11 mouse cellular contexts compared by ENCODE assay signal in genomic region chr4:140951861-140952641, GRCm38 (mm10). TPM values are rescaled to one million over a fixed set of nuclear protein-coding genes. Genes with fewer than 3 reads are reported as not detected.
DNase-seq lines count a peak whose midpoint lies in the region; ATAC-seq lines count a peak whose summit lies in the region.
"Had no signal": no experiment of that assay in that cellular context is flagged by ENCODE, and none has a peak within 500 bp of the region (broad histone marks: within the 10 kb centered on the region; RNA-seq: fewer than 3 reads in every experiment).

No protein-coding gene starts in this region.

- no peaks in the 10 kb centered on the region for H3K9me3 ChIP-seq in liver, embryonic 16.5 days (replicated peaks; ENCODE audit: control insufficient read depth, low read length)
- no peaks in the 10 kb centered on the region for H3K9me3 ChIP-seq in megakaryocyte, embryonic 14.5 days

- no peak for DNase-seq in liver
- peak; percentile 75 to 78 for DNase-seq in CD8-positive naive resting alpha-beta T cell, adult 2 months (ENCODE audit: low read depth in 2 of 2, low spot score in 2 of 2)
- DNase-seq in thymus, postnatal 14 days, result peak; percentile 56
- DNase-seq in adrenal gland, postnatal 25 days, result no peak
- DNase-seq in MN1 (ENCODE audit: low spot score), result no peak
- no peak for DNase-seq in right cerebral cortex, postnatal 4 days
- DNase-seq: kidney, postnatal 25 days had no signal

- ATAC-seq in liver, embryonic 16.5 days (ENCODE audit: low read depth), result no peak

- peaks cover 5% of the 10 kb centered on the region for H3K27me3 ChIP-seq in liver, embryonic 16.5 days (ENCODE audit: control insufficient read depth, insufficient read depth, low read depth, low read length)
- no peaks in the 10 kb centered on the region for H3K27me3 ChIP-seq in megakaryocyte, embryonic 14.5 days (replicated peaks)

- WGBS in liver, embryonic 16.5 days (ENCODE audit: insufficient replicate concordance), result 55% methylated on average over 18 of the region's 18 CpGs

- no peak overlapping the region for H3K4me3 ChIP-seq in liver, embryonic 16.5 days (ENCODE audit: low read depth, low read length)
- H3K4me3 ChIP-seq in megakaryocyte, embryonic 14.5 days (replicated peaks), result peak overlapping the region; percentile 47
- H3K4me3 ChIP-seq: left cerebral cortex, adult 2 months had no signal

- H3K4me2 ChIP-seq in liver, embryonic 16.5 days (ENCODE audit: low read depth, low read length), result no peak overlapping the region

- no peaks in the 10 kb centered on the region; the same call in 1 of the 2 replicates for H3K4me1 ChIP-seq in liver, embryonic 16.5 days (ENCODE audit: control insufficient read depth, low read depth, low read length)
- H3K4me1 ChIP-seq in megakaryocyte, embryonic 14.5 days, result peaks cover 63% of the 10 kb centered on the region

- H3K27ac ChIP-seq in liver, embryonic 16.5 days (ENCODE audit: low read length), result peak overlapping the region; percentile 33; the same call in 1 of the 2 replicates
- H3K27ac ChIP-seq: left cerebral cortex, adult 2 months; liver, embryonic 14.5 days had no signal

- H3K36me3 ChIP-seq in liver, embryonic 16.5 days (ENCODE audit: control insufficient read depth, insufficient read depth), result no peaks in the 10 kb centered on the region
- H3K36me3 ChIP-seq in megakaryocyte, embryonic 14.5 days (replicated peaks; ENCODE audit: low read length), result peaks cover 38% of the 10 kb centered on the region

- H3K9ac ChIP-seq in liver, embryonic 16.5 days (ENCODE audit: low read depth, low read length), result no peak overlapping the region
- H3K9ac ChIP-seq: liver, embryonic 14.5 days had no signal

RNA-seq across cellular contexts. Expression of gene Sdhb, which starts 9.0 kb away (rescaled TPM):
- polyA plus RNA-seq in liver, embryonic 16.5 days (2015; fragmentation: Nextera tagmentation; extraction: Ambion mirVana), result 190 and 193 TPM in 2 replicates
- polyA plus RNA-seq in megakaryocyte, embryonic 14.5 days (2012; ENCODE audit: insufficient read depth, low replicate concordance), result 129 and 181 TPM in 2 replicates
- total RNA-seq in adrenal gland, postnatal 25 days (2021), result 452 and 458 TPM in 2 replicates

RNA-seq across cellular contexts. Expression of gene Atp13a2, which starts 34.6 kb away (rescaled TPM):
- polyA plus RNA-seq in liver, embryonic 16.5 days (2015; fragmentation: Nextera tagmentation; extraction: Ambion mirVana), result 15.7 and 18.3 TPM in 2 replicates
- polyA plus RNA-seq in megakaryocyte, embryonic 14.5 days (2012; ENCODE audit: insufficient read depth, low replicate concordance), result 373 and 691 TPM in 2 replicates
- total RNA-seq in adrenal gland, postnatal 25 days (2021), result 35.9 and 53.3 TPM in 2 replicates

RNA-seq across cellular contexts. Expression of gene Padi2, which starts 45.9 kb away (rescaled TPM):
- 1.6 and 1.7 TPM in 2 replicates for polyA plus RNA-seq in liver, embryonic 16.5 days (2015; fragmentation: Nextera tagmentation; extraction: Ambion mirVana)
- 3.3 and 3.8 TPM in 2 replicates for polyA plus RNA-seq in megakaryocyte, embryonic 14.5 days (2012; ENCODE audit: insufficient read depth, low replicate concordance)
- 5.4 and 8.3 TPM in 2 replicates for total RNA-seq in adrenal gland, postnatal 25 days (2021)

RNA-seq across cellular contexts. Expression of gene Mfap2, which starts 58.2 kb away (rescaled TPM):
- 15.3 and 20.3 TPM in 2 replicates for polyA plus RNA-seq in liver, embryonic 16.5 days (2015; fragmentation: Nextera tagmentation; extraction: Ambion mirVana)
- polyA plus RNA-seq in megakaryocyte, embryonic 14.5 days (2012; ENCODE audit: insufficient read depth, low replicate concordance), result not detected in 2 replicates
- total RNA-seq in adrenal gland, postnatal 25 days (2021), result 10.7 and 11.1 TPM in 2 replicates

Comparison
In these comparisons a context has a peak if more than half of its experiments do, and no peak if none do; other contexts are left out.
1. DNase-seq: peak in CD8-positive naive resting alpha-beta T cell, adult 2 months (2 of 2) and thymus, postnatal 14 days (single experiment); none in liver (single experiment), adrenal gland, postnatal 25 days (single experiment), MN1 (single experiment) and right cerebral cortex, postnatal 4 days (single experiment).
2. RNA of gene Atp13a2, which starts 34.6 kb away (polyA plus RNA-seq): 373 to 691 TPM in megakaryocyte, embryonic 14.5 days; 15.7 to 18.3 TPM in liver, embryonic 16.5 days; every median in the first group is over 10 times any median in the second.